Mouse (Mus musculus) hindbrain, embryonic 12.5 days (tissue): Measurements from ENCODE around the gene Lbhd1. TPM values are rescaled to one million over a fixed set of nuclear protein-coding genes. Genes with fewer than 3 reads are reported as not detected.

Experiments used
- microRNA-seq: library from miRNA; unstranded; fragments of <30 nt; microRNA quantifications from one replicate; pipeline ENCODE4, GENCODE M21; 2017
- polyA plus RNA-seq: library from polyadenylated mRNA; unstranded; fragments of >200 nt; fragmentation: Nextera tagmentation; extraction: Ambion mirVana; gene quantifications from 2 replicates; pipeline ENCODE4 v1.2.1, GENCODE M21; 2016

Gene Lbhd1
- polyA plus RNA-seq, 1 experiment from 2014 or later, result 69.5 TPM

Small RNA genes within 50 kb of the gene (microRNA-seq; reads per million reads assigned to microRNA genes)
- not detected for gene Mir5136

Other genes starting within 250 kb of the Lbhd1 start
- gene Chrm1, start 219.9 kb upstream of the Lbhd1 start, polyA plus RNA-seq, result 0.61 and 0.94 TPM in 2 replicates
- 126 and 127 TPM in 2 replicates for gene Slc3a2, start 160.4 kb upstream of the Lbhd1 start, polyA plus RNA-seq
- gene Wdr74, start 147.9 kb upstream of the Lbhd1 start, polyA plus RNA-seq, result 72.6 and 73.3 TPM in 2 replicates
- gene 1700092M07Rik, start 143.0 kb upstream of the Lbhd1 start, polyA plus RNA-seq, result 2.4 and 4.5 TPM in 2 replicates
- gene Stx5a, start 142.3 kb upstream of the Lbhd1 start, polyA plus RNA-seq, result 128 and 132 TPM in 2 replicates
- 190 and 196 TPM in 2 replicates for gene Nxf1, start 126.7 kb upstream of the Lbhd1 start, polyA plus RNA-seq
- 189 and 213 TPM in 2 replicates for gene Tmem223, start 112.7 kb upstream of the Lbhd1 start, polyA plus RNA-seq
- gene Tmem179b, start 109.3 kb upstream of the Lbhd1 start, polyA plus RNA-seq, result 36.9 and 39.7 TPM in 2 replicates
- 31.8 and 32.4 TPM in 2 replicates for gene Taf6l, start 97.3 kb upstream of the Lbhd1 start, polyA plus RNA-seq
- 146 and 149 TPM in 2 replicates for gene Polr2g, start 85.2 kb upstream of the Lbhd1 start, polyA plus RNA-seq
- gene Zbtb3, start 81.2 kb upstream of the Lbhd1 start, polyA plus RNA-seq, result 6.5 and 7.4 TPM in 2 replicates
- 55.6 and 61.4 TPM in 2 replicates for gene Ttc9c, start 64.4 kb upstream of the Lbhd1 start, polyA plus RNA-seq
- 6.2 and 6.8 TPM in 2 replicates for gene Hnrnpul2, start 63.7 kb upstream of the Lbhd1 start, polyA plus RNA-seq
- not detected in 2 replicates for gene AC129217.1, start 54.0 kb upstream of the Lbhd1 start, polyA plus RNA-seq
- 65.8 and 66.1 TPM in 2 replicates for gene Bscl2, start 46.3 kb upstream of the Lbhd1 start, polyA plus RNA-seq
- gene Gng3, start 44.5 kb upstream of the Lbhd1 start, polyA plus RNA-seq, result 171 and 176 TPM in 2 replicates
- gene Lrrn4cl, start 33.0 kb upstream of the Lbhd1 start, polyA plus RNA-seq, result 0.49 and 0.82 TPM in 2 replicates
- gene Ubxn1, start 12.2 kb upstream of the Lbhd1 start, polyA plus RNA-seq, result 166 and 175 TPM in 2 replicates
- 62.1 and 64.7 TPM in 2 replicates for gene Uqcc3, start 2.8 kb upstream of the Lbhd1 start, polyA plus RNA-seq
- gene Gm49403, start 198 bp downstream of the Lbhd1 start, polyA plus RNA-seq, result not detected in 2 replicates
- gene 1810009A15Rik, start 5.1 kb downstream of the Lbhd1 start, polyA plus RNA-seq, result 74.3 and 87.4 TPM in 2 replicates
- not detected in 2 replicates for gene Gm49416, start 5.2 kb downstream of the Lbhd1 start, polyA plus RNA-seq
- 43.4 and 45.2 TPM in 2 replicates for gene Ints5, start 9.3 kb downstream of the Lbhd1 start, polyA plus RNA-seq
- 114 and 118 TPM in 2 replicates for gene Ganab, start 14.3 kb downstream of the Lbhd1 start, polyA plus RNA-seq
- gene B3gat3, start 36.6 kb downstream of the Lbhd1 start, polyA plus RNA-seq, result 79.6 and 82.8 TPM in 2 replicates
- 1.8 and 3.2 TPM in 2 replicates for gene Rom1, start 45.6 kb downstream of the Lbhd1 start, polyA plus RNA-seq
- gene Eml3, start 45.8 kb downstream of the Lbhd1 start, polyA plus RNA-seq, result 17.0 and 17.1 TPM in 2 replicates
- 174 and 185 TPM in 2 replicates for gene Mta2, start 58.1 kb downstream of the Lbhd1 start, polyA plus RNA-seq
- gene Tut1, start 70.1 kb downstream of the Lbhd1 start, polyA plus RNA-seq, result 32.3 and 35.7 TPM in 2 replicates
- gene Eef1g, start 83.3 kb downstream of the Lbhd1 start, polyA plus RNA-seq, result 352 and 372 TPM in 2 replicates
- 12.7 and 15.4 TPM in 2 replicates for gene Ahnak, start 105.6 kb downstream of the Lbhd1 start, polyA plus RNA-seq
- gene Scgb1a1, start 204.2 kb downstream of the Lbhd1 start, polyA plus RNA-seq, result not detected in 2 replicates